Mouse (Mus musculus) small intestine, adult 2 months (tissue): ENCODE results near the gene Mtg1.

Source experiments
- CTCF ChIP-seq: fragments of 200-500 bp; IDR thresholded peaks from 2 replicates; pipeline ENCODE4 v1.5.1; 2012; ENCODE audit warnings: low read depth, mild to moderate bottlenecking, control low read depth, inconsistent platforms, low read length, moderate library complexity, mixed read lengths; ENCODE audit not compliant: insufficient replicate concordance, insufficient read length; ENCODE audit errors: extremely low read depth
- POLR2A ChIP-seq: fragments of 200-500 bp; IDR thresholded peaks from 2 replicates; pipeline ENCODE4 v1.6.1; 2012; ENCODE audit warnings: low read depth, mild to moderate bottlenecking, control low read depth, inconsistent platforms, low read length, moderate library complexity

DNA sequence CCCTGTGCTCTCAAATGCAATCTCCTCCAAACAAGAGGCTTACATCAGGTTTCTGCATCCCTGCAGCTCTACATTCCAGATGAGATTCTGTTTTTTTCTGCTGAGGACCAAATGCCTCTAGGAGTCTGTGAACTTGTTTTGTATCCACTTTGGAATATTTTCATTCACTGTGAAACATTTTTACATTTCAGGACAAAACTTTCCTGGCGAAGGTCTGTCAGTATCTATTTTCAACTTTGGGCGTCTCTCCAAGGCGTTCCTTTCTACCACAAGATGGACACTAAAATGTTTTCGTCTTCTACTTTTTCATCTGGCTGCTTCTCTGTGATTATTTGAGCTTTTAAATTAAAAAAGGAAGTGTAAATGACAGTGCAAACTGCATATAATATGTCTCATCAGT lies 56.7 kb downstream of the Mtg1 start:
- TF ChIP-seq CTCF = no peak
- TF ChIP-seq POLR2A = no peak
